Mouse (Mus musculus) cortical plate, adult 2 months (tissue): ENCODE data around the gene Mrps18a. TPM values are rescaled to one million over a fixed set of nuclear protein-coding genes. Genes with fewer than 3 reads are reported as not detected.

Experiments
- H3K27ac ChIP-seq: fragments of 200-500 bp; 2 replicates; pipeline ENCODE4 v1.5.1; 2012; ENCODE audit warnings: low read length, control low read depth, inconsistent platforms; ENCODE audit not compliant: insufficient read depth
- H3K4me1 ChIP-seq: fragments of 200-500 bp; 2 replicates; pipeline ENCODE4 v1.6.1; 2011; ENCODE audit warnings: low read length; ENCODE audit not compliant: control insufficient read depth, insufficient read depth
- H3K4me3 ChIP-seq: fragments of 200-500 bp; 2 replicates; pipeline ENCODE4 v1.5.1; 2011; ENCODE audit warnings: mild to moderate bottlenecking, low read length, control low read depth; ENCODE audit not compliant: insufficient read depth
- CTCF ChIP-seq: fragments of 200-500 bp; IDR thresholded peaks from 2 replicates; pipeline ENCODE4 v1.5.1; 2011; ENCODE audit warnings: mild to moderate bottlenecking, control low read depth, low read length; ENCODE audit not compliant: insufficient read depth; ENCODE audit errors: extremely low read depth
- POLR2A ChIP-seq: fragments of 200-500 bp; IDR thresholded peaks from 2 replicates; pipeline ENCODE4 v1.6.1; 2011; ENCODE audit warnings: mild to moderate bottlenecking, low read length, control low read depth; ENCODE audit not compliant: insufficient read depth; ENCODE audit errors: extremely low read depth
- polyA plus RNA-seq: library from polyadenylated mRNA; depleted of rRNA; stranded (reverse); fragments of >200 nt; gene quantifications from 2 replicates; pipeline ENCODE4 v1.2.3, GENCODE M21; 2012

The Mrps18a gene
- polyA plus RNA-seq, 1 experiment = 107 TPM

GRCm38 (mm10) chr17:46132862-46133261 lies 22.1 kb downstream of the Mrps18a start:
- Histone ChIP-seq H3K27ac (no peak overlapping the region), H3K4me3 (no peak overlapping the region), H3K4me1 (no peaks in the 10 kb centered on the region; the same call in 1 of the 2 replicates)
- TF ChIP-seq POLR2A = no peak
- TF ChIP-seq CTCF = no peak

DNA sequence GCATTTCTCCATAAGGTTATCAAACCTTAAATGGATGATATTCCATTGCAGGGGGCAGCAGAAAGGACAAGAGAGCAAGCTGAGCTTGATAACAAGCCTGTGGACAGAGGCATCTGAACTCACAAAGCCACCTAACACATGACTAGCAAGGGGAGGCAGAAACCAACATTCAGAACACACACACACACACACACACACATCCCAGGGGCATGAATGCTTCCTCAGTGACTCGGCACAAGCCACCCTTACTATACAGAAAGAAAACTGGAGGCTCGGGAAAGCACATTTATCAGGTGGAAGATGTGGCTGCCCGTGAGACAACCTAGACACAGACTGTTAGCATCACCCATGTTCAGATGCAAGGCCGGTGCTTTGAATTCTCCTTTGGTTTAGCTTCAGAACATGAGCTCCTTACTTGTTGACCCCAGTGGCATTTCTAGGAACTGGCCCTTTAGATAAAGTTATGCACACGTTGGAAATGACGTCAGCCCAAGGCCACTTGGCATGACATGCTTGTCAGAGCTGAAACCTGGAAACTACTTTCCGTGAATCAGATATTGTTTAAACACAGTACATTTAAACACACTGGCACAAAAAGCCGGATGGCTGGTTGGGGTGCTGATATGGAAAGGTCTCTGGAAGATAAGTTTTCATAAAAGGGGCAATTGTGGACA lies 27.9 kb downstream of the Mrps18a start:
- Histone ChIP-seq H3K27ac (no peak overlapping the region), H3K4me1 (no peaks in the 10 kb centered on the region; the same call in 1 of the 2 replicates), H3K4me3 (no peak overlapping the region)
- TF ChIP-seq POLR2A (no peak), CTCF (no peak)

DNA sequence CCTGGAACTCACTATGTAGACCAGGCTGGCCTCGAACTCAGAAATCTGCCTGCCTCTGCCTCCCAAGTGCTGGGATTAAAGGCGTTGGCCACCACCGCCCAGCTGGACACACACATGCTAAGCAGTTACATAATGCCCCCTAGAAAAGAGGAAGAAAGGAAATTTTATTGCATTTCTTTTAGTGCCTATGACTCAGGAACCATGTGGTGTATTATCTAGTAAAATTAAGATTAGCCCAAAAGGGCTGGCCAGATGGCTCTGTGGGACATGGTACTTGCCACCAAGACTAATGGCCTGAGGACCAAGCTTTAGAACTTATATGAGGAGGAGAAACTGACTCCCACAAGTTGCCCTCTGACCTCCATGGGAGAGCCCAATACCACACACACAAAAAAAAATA lies 29.1 kb downstream of the Mrps18a start:
- no peak for TF ChIP-seq CTCF
- no peak for TF ChIP-seq POLR2A
- Histone ChIP-seq H3K4me3 (no peak overlapping the region), H3K4me1 (no peaks in the 10 kb centered on the region; the same call in 1 of the 2 replicates), H3K27ac (no peak overlapping the region)

DNA sequence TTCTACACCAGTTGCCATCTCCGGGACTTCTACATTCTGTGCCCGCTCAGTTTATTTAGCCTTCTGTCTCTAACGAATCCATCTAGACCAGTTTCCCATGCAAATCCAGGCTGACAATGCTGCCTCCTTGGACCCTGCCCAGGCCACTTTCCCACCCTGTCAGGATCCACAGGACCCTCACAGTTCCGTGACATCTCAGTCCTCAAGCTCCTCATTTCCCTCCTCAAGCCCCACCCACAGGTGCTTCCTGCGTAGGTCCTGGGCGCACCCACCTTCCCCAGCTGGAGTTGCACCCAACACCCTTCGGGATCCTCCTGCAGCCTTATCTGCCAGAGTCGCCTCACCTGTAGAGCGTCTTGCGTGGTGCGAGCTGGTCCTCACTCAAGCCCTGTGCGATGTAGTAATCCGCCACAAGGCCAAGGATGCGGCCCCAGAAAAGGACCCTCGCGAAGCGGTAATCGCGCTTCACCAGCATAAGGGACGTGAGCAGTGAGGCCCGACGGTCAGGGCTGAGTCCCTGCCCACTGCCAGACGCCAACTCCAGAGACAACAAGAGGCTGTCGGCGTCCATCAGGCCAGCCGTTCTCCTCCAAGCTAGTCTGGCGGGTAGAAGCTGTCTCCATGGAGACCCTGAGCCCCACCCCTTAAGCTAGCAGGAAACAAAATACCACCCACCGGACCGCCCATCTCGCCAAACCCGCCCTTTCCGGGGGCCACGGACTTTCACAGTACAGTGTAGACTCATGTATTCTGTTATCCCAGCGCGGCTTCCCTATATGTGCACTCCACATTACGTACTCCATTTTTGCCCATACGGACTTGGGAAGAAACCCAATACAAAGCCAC lies 33.0 kb downstream of the Mrps18a start, which contains the start of gene Rsph9:
Gene Rsph9, minus strand, starts transcription at position 639 of the 846 bp plus-strand sequence.
- H3K4me3 ChIP-seq = peak within 1 kb of the TSS; percentile 76
- H3K27ac ChIP-seq = no peak within 1 kb of the TSS
- TF ChIP-seq CTCF = no peak
- TF ChIP-seq POLR2A = peak; percentile 68; the same call in 1 of the 2 replicates
- no peaks in the 10 kb centered on the region; the same call in 1 of the 2 replicates for H3K4me1 ChIP-seq

DNA sequence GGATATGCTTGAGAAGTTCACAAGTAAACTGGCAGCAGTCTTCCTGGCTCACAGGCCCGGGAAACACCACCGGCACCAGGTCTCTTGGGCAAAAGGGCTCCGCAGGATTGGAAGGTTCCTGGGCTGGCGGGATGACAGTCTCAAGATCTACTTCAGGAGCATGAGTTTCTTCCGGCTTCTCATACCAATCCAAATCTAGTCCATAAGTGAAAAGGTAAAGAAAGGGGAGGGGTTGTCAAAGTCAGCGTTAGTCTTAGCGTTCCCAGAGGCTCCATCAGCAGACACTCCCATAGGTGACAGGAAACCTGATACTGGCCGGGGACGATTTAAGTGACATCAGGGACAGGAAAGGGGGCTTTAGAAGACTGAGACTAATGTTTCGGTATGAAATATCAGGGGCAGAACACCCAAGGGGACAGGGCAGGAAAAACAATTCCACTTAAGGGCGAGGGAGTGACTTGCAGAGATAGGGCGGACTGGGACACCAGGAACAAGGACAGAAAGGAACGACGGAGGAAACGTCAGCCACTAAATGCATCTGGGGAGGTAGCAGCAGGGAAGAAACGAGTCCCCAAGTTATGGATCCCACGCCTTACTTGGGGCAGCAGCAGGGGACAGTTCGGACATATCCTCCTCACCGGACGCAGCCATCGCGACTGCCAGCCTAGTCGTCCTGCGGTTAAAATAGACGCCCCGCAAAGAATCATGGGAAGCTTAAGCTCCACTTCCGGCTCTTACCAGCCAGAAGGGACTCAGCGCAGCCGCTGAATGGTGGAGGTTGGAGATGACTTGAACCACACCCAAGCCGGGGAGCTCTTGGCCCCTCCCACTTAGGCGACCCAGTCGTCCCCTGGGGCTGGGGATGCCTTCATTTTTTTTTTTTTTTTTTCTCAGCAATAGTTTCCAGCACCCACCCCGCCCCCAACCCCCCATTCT lies 42.3 kb downstream of the Mrps18a start, which contains the start of gene Mad2l1bp:
Gene Mad2l1bp, minus strand, starts transcription at position 707 of the 936 bp plus-strand sequence.
- H3K27ac ChIP-seq = no peak within 1 kb of the TSS
- TF ChIP-seq POLR2A (peak; percentile 94), CTCF (no peak)

DNA sequence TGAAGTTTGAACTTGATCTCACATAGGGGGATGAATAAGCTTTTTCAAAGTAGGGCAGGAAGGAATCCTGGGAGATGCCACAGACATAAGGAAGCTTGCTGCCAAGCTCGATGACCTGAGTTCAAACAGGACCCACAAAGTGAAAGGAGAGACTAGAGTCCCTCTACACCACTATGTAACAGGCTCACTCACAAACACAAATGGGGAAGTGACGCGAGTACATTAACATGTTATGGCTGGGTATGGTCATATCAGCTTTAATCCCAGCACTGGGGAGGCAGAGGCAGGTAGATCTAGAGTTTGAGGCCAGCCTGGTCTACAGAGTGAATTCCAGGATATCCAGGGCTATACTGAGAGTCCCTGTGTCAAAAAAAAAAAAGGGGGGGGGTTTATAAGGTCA lies 43.5 kb downstream of the Mrps18a start:
- Histone ChIP-seq H3K27ac (no peak overlapping the region), H3K4me1 (no peaks in the 10 kb centered on the region; the same call in 1 of the 2 replicates), H3K4me3 (no peak overlapping the region)
- TF ChIP-seq POLR2A (no peak), CTCF (no peak)

More for the DNA sequence above, 42.3 kb downstream of the Mrps18a start, which contains the start of gene Mad2l1bp:
- Histone ChIP-seq H3K4me3 (peak within 1 kb of the TSS; percentile 82), H3K4me1 (no peaks in the 10 kb centered on the region; the same call in 1 of the 2 replicates)

DNA sequence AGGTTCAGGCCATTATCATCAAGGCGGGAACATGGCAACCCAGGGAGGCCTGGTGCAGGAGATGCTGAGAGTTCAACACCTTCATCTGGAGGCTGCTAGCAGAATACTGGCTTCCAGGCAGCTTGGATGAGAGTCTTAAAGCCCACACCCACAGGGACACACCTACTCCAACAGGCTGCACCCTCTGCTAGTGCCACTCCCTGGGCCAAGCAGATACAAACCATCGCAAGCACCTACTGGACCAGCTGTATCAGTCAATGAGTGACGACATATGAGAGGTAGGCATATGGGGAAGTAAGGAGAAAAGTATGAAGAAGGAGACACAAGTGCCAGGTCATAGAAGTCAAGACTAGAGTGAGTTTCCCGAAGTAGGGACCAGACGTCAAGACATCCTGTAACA lies 45.9 kb downstream of the Mrps18a start:
- Histone ChIP-seq H3K27ac (no peak overlapping the region), H3K4me1 (peaks cover 2% of the 10 kb centered on the region; the same call in 1 of the 2 replicates), H3K4me3 (no peak overlapping the region)
- TF ChIP-seq POLR2A (no peak), CTCF (no peak)

GRCm38 (mm10) chr17:46157131-46157530 lies 46.3 kb downstream of the Mrps18a start:
- no peak overlapping the region for H3K27ac ChIP-seq
- no peak for TF ChIP-seq POLR2A
- no peak for TF ChIP-seq CTCF
- peaks cover 2% of the 10 kb centered on the region; the same call in 1 of the 2 replicates for H3K4me1 ChIP-seq
- no peak overlapping the region for H3K4me3 ChIP-seq
